Mouse (Mus musculus) lung, postnatal 0 days (tissue): ENCODE data around the gene B4galnt1.

Source experiments
- CTCF ChIP-seq: IDR thresholded peaks from 2 replicates; pipeline ENCODE4 v1.5.1; 2016; ENCODE audit warnings: antibody characterized with exemption, mild to moderate bottlenecking
- EP300 ChIP-seq: IDR thresholded peaks from 2 replicates; pipeline ENCODE4 v1.6.1; 2016; ENCODE audit warnings: antibody characterized with exemption, mild to moderate bottlenecking, control low read depth

DNA sequence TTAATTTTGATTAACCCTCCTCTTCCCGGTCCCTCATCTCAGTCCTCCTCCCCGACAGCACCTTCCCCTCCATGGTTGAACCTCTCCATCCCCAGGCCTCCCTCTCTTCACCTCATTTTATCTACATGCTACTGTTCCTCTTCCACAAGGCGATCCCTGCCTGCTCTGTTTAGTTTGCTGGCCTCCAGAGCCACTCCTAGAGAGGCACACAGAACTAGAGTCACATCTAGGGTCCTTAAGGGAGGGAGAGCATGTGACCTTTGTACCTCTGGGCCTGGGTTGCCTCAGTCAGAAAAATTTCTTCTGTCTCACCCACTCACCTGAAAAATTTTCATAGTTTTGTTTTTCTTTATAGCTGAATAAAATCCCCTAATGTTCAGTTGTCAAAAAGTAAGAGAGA, 27.1 kb upstream of the B4galnt1 start:
- TF ChIP-seq EP300 (no peak), CTCF (no peak)
